Mouse (Mus musculus) testis, postnatal 14 days (tissue): ENCODE data around the gene Prr14.
A peak's percentile ranks its signal among the peaks of the same experiment; 100 is the strongest.
"Not testable (repeated sequence)": the region's sequence is repeated elsewhere in the genome, so short reads cannot be mapped to it uniquely, and the experiment has no call there.

Source experiments
- DNase-seq: peaks from one replicate; pipeline ENCODE4 v3.0.0; 2021; ENCODE audit warnings: low spot score

Gene Prr14

DNA sequence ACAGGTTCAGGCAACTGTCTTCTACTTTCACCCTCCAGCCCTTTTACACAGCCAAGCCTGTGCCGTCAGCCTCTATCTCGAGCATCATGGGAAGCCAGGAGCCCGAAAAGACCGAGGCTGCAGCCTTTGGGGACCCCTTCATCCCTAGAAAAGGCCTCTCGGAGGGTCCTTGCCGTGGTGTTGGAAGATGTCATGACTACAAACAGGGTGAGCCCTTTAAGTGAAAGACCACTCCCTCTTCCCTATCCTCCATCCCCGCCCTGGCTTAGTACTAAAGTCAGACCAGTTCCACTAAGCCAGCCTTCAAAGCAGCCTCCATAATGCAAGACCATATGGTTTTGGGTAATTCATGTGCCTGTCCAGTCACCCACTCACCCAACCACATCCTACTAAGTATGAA lies 12.6 kb downstream of the Prr14 start:
- DNase-seq, result no peak

DNA sequence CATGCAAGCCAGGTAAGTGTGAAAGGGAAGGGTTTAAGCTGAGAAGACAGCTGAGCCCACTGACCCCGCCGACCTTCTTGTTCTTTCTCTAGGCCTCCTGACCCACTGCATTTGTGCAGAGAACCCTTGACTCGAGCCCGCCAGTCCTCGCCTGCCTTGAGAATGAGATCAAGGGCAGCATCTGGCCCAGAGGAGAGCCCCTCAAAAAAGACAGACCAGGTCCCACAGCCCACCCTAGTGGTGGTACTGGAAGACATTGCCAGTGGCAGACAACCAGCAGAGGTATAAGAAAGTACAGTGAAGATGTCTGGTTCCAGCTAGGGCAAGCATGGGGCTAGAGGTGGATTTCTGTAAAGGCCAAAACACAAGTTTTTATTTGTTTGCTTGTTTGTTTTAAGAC lies 14.3 kb downstream of the Prr14 start:
- no peak for DNase-seq

DNA sequence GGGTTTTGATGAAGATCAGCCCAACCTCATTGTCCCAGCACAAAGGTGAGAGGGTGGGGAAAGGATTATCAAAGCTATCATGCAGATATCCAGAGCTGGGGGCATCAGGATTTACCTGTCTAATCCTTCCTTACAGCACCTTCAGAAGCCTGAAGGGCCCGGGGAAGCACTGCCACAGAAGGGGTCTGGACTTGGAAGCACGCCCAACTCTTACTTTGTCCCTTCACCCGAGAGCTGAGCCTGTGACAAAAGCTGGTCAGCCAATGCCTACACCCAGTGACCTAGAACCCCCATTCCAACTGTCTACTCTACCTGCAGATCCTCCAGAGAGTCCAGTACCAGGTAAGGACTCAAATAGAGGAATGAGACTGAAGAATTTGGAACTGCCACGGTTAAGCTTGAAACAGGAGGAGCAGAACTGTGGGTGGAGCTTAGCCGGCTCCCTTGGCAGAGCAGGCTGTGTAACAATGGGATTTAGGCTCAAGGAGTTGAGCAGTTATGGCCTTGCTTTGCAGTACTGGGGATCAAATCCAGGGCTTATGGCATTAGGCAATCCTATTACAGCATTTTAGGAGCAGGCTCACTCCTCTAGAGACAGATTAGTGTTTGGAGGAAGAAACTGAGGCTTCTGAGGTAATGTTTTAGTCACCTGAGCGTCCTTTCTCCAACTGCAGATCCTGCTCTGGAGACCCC lies 15.1 kb downstream of the Prr14 start:
- DNase-seq, result no peak

DNA sequence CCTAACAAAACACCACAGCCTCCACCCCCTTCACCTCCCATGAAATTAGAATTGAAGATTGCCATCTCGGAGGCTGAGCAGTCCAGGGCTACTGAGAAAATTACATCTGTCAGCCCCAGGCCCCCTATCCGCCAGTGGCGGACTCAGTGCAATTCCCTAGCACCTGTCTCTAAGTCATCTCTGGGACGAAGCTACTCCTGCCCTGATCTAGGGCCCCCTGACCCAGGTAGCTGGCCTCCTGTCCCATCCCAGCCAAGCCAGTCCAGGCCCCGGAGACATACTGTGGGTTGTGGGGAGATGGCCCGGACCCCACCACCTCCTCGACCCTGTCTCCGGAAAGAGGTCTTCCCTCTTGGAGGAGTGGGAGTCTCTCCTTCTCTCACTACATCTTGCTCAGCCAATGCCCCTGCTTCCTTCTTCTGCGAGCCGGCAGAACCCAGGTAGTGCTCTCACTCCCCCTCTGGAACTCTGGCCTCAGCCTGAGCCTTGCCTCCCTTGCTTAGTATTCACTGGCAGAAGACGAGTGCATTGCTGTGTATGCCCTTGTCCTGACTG lies 15.9 kb downstream of the Prr14 start:
- DNase-seq, result no peak

DNA sequence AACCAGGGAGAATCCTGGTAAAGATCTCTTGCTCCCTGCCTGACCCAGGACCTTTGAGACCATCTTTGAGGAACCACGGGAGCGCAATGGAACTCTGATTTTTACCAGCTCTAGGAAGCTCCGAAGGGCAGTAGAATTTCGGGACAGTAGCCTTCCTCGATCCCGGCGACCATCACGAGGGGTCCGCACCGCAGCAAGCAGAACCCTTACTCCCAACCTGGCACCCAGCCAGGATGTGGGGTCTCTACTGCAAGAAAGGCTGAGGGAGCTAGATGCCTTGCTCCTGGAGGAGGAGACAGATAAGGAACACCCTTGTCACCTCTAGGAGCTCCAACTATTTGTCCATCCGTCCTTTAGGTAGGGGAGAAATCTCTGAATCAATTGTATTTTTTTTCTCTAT lies 16.9 kb downstream of the Prr14 start:
- peak; percentile 51 for DNase-seq

DNA sequence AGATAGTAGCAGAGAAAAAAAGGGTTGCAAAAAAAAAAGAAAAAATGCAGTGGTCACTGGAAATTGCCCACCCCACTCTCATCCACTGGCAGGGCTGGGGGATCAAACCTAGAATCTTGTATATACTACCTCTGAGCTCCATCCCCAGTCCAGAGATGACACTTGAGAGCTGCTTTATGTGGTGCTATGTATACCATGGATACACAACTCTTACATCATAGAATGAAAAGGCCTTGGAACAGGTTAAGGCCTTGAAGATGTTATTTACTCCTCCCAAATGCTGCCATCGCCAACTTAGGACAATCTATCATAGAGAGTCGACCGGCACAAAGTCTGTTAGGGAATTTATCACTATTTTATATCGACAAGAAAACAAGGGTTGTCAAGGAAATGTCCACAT lies 17.4 kb downstream of the Prr14 start:
- DNase-seq, result no peak

DNA sequence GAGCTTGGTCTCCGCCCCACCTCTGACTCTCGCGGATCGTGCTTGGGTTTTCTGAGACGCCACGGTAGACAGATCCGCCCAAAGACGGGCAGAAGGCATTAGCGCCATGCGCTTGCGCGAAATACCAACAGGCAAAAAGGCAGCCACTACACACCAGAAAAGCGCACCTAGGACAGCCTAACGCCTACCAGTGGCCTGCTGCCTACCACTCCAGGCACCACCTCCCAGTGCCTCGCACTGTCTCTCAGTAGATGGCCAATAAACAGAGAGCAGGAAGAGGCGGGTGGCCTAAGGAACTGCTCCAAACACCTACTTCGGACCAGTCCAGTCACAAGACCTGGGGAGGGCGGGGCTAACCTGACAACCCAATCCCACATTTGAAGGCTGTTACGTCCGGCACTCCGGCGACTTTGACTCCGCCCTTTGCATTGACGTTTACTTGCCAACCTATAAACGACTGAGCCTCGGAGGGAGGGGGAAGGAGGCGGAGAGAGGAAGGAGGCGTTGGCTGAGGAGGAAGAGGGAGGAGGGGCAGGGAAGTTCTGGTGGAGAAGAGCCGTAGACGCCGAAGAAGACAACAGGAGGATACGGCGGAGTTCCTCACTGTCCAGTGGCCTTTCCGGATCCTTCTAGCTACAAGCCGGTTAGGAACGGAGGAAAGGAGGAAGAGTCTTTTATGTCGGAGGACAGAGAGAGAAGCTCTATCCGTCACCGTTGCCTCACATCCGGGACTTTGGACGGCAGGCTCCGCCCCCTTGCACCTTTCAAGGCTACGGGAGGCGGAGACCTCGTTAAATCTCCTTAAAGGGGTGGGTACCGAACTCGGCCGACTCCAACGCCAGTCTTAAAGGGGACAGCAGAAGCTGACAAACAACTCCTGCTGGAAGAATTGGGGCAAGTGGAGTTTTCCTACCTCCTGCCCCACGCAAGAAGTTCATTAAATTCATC lies 18.6 kb downstream of the Prr14 start:
- DNase-seq, result peak; percentile 99

DNA sequence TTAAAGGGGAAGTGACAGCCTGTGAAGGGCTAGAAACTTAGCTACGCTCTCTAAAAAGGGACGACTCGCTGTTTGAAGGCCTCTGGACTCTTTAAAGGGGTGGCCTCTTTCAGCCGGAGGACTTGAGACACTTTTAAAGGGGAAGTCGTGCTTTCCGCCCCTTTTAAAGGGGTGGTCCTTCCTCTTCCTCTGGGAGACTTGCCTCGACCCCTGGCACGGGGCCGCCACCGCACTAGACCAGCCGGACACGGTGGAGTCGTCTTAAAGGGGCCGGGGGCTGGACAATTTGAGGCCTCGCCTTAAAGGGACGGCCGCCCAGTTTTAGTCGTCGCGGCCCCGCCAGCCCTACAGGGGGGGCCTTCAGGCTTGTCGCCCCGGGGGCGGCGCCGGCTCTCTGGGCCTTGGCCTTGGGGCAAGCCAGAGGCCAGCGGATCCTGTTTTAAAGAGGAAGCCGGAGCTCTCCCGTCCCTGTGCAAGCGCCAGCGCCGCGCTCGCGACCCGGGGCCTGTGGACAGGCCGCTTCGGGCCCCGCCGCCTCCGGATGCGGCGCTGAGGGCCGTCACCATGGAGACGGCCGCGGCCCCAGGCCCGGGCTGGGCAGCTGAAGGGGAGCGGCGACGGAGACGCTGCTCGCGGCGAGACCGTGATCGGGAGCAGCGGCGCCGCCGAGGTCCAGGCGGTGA lies 19.4 kb downstream of the Prr14 start, which contains the start of gene Fbrs:
TSS of gene Fbrs (plus strand) at position 565 of the 683 bp plus-strand sequence.
- peak; percentile 98 for DNase-seq

DNA sequence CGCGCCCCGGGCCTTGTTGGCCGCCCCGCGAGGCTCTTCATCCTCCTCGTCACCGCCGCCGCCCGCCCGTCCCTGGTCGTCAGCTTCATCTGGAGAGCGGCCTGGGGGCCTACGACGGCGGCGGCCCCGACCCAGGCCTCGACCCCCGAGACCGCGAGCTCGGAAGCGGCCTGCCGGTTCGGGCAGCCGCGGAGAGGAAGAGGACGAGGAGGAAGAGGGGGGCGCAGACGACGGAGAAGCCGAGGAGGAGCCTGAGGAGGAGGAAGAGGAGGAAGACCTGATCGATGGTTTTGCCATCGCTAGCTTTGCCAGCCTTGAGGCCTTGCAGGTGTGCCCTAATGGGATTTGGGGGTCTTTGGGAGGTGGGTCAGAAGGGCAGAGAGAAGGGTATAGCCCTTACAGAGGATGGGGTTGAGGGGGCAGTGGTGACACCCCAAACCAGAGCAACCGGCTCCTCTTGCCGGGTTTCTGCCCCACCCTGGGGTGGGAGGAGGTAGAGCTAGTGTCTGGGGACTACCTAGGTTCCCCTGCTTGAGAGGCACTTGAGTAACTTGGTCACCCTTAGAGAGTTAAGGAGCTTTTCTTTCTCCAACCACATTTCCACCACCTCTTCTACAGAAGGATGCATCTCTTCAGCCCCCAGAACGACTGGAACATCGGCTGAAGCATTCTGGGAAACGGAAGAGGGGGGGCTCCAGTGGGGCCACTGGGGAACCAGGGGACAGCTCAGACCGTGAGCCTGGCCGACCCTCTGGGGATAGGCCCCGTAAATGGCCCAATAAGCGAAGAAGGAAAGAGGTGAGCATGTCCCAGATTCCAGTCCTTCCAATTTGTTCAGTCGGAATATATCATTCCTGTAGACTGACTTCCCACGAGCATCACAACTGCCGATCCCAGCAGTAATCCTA lies 20.2 kb downstream of the Prr14 start:
- no peak for DNase-seq

DNA sequence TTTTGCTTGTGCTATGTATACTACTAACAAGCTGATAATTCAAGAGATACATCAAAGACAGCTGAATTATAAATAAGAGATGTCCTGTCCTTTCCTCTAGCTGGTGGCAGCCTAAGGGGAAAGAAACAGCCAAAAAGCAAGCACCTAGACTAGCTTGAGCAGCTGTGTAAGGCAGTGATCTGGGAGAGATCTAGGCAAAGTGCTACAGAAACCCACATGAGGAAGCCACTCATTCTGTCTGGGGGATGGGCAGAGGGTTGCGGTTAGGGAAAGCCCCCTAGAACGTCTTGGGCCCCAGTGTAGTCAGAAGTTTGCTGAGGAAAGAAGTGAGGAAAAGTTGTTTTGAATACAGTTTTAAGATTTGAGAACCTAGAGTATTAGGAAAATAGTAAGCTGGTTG lies 20.9 kb downstream of the Prr14 start:
- no peak for DNase-seq

DNA sequence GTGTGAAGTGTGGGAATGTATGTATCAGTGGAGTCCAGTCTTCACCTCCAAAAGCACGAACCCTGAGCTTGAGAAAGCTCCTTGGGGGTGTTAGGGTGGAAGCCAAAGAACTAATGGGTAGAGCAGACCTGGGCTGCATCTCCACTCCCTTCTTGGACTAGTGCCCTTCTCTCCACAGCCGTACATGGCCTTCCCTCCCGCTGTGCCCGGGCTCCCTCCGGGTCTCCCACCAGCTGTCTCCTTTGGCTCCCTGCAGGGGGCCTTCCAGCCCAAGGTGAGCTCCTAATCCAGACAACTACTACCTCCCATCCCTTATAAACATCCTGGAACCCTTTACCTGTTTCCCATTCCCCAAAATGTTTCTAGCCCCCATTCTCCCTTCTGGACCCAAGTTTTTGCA lies 26.0 kb downstream of the Prr14 start:
- DNase-seq, result no peak

DNA sequence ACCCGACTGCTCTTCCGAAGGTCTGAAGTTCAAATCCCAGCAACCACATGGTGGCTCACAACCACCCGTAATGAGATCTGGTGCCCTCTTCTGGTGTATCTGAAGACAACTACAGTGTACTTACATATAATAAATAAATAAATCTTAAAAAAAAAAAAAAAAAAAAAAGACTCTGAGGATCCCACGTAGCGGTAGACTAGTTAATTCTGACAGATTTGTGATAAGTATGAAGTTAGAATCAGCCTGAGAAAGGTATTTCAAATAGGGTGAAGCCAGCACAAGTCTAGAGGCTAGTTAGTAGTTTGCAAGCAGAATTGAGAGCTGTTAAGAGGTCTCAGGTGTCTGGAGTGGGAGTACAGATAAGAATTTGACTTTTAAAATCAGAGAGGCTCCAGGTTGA lies 29.0 kb downstream of the Prr14 start:
- not testable (repeated sequence) for DNase-seq

DNA sequence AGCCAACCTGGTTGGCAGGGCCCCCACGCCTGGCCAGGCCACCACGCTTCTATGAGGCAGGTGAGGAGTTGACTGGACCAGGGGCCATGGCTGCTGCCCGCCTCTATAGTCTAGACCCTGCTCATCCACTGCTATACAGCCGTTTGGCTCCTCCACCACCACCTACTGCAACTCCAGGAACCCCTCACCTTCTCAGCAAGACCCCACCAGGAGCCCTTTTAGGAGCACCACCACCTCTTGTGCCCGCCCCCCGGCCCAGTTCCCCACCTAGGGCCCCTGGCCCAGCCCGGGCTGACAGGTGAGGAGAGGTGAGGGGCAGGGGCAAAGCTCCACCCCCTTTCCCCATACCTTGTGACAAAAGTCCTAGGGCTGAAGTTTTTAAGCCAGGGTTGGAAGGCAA lies 30.6 kb downstream of the Prr14 start:
- DNase-seq, result no peak

DNA sequence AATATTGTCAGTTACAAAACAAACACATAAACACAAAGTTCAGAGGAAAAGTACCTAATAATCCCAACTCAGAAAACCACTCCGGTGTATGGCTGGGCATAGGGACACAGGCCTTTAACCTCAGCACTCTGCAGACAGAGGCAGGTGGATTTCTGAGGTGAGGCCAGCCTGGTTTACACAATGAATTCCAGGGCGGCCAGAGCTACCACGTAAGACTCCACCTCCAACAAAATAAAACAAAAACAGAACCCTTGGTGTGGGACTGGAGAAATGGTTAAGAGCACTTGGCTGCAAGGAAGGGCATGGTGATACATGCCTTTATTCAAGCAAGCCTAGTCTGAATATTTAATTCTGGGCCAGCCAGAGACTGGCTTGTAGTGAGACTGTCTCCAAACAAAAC lies 32.4 kb downstream of the Prr14 start:
- no peak for DNase-seq

DNA sequence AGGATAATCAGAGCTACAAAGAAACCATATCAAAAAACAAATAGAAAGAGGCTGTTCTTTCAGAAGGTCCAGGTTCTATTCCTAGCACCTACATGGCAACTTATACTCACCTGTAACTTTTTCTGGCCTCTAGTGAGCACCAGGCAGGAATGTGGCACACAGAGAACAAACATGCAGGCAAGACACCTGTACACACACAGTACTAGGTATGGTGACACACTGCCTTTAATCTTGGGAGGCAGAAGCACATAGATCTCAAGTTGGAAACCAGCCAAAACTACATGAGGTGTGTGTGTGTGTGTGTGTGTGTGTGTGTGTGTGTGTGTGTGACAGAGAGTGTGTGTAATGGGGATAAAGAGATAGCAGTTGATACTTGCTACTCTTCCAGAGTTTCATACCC lies 35.2 kb downstream of the Prr14 start:
- DNase-seq, result no peak

DNA sequence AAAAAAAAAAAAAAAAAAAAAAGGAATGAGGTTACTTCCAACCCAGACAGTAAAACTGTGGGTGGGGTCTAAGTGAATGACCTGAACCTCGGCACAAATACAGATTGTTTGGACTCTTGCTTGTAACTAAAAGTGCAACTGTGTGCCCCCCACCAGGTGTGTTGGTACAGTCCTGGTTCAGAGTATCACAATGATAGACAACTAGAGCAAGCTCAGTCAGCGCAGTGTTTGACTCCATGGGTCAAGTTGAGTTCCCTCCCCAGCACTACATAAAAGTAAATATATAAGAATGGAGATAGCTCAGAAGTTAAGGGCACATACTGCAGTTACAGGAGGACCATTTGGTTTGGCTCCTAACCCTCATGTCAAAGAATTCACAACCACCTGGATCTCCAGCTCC lies 38.0 kb downstream of the Prr14 start:
- DNase-seq, result no peak

DNA sequence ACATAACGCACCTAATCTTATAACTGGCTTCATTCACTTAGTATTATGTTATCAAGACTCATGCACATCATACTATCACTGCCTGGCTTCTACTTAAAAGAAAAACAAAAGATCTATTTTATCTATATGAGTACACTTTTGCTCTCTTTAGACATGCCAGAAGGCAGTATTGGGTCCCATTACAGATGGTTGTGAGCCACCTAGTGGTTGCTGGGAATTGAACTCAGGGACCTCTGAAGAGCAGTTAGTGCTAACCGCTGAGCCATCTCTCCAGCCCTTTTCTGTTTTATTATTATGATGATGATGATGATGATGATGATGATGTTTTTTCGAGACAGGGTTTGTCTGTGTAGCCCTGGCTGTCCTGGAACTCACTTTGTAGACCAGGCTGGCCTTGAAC lies 39.0 kb downstream of the Prr14 start:
- DNase-seq, result no peak

DNA sequence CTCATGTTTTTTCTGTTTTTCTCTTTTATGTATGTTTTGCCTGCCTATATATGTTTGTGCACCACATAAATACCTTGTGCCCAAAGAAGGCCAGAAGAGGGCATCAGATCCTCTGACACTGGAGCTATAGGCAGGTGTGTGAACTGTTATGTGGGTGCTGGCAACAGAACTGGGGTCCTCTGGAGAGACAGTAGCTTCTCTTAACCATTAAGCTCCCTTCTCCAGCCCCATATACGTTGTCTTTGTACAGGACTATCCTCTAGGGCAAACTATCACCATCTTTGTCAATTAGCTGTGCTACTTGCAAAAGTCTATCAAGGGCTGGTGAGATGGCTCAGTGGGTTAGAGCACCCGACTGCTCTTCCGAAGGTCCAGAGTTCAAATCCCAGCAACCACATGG lies 48.9 kb downstream of the Prr14 start:
- DNase-seq, result no peak

DNA sequence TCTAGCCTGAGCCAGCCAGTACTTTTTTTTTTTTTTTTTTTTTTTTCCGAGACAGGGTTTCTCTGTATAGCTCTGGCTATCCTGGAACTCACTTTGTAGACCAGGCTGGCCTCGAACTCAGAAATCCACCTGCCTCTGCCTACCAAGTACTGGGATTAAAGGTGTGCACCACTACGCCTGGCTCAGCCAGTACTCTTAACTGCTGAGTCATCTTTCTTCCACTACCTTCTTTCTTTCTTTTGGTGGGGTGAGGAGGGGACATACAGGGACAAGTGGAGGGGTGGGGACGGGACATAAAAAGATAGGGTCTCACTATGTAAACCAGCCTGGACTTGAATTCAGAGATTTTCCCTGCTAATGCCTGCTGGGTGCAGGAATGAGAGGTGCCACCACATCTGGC lies 50.4 kb downstream of the Prr14 start:
- DNase-seq, result not testable (repeated sequence)

DNA sequence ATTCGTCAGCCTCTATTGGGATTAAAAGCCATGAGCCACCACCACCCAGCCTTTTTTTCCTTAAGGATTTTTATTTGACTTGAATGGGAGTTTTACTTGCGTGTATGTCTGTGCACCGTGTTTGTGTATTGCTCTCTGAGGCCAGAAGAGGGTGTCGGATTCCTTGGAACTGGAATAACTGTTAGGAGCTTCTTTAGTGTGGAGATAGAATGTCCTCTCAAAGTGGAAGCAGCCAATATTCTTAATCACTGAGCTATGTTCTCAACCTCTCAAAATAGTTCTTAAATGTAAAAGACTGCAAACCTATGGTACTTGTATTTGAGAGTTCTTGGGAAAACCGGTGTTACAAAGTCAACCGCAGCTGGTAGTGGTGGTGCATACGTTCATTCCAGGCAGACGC lies 51.8 kb downstream of the Prr14 start:
- DNase-seq, result no peak

DNA sequence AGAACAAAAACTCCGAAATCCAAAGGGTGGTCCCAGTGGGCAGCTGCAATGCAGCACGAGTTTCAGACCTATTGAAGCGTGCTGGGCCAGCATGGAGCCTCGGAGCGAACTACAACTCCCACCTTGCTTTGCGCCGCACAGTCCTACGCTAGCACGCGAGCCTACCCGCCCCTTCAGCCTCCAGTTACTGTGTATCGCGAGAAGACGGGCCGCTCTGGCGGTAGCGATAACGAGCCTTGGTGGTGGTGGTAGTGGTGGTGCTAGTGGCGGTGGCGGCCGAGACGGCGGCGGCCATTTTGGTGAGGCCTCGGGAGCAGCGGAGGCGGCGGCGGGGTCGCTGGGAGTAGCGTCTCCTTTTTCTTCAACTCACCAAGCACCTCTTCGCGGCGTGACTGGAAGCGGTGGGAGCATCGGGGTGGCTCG lies 52.4 kb downstream of the Prr14 start, which contains the start of gene Srcap:
TSS of gene Srcap (plus strand) at position 176 of the 423 bp plus-strand sequence.
- peak; percentile 98 for DNase-seq
